ENCODE assay signal across 8 mouse cellular contexts in genomic region chr13:34077492-34078271, GRCm38 (mm10). TPM values are rescaled to one million over a fixed set of nuclear protein-coding genes. Genes with fewer than 3 reads are reported as not detected.
A peak's percentile ranks its signal among the peaks of the same experiment; 100 is the strongest.
DNase-seq lines count a peak whose midpoint lies in the region; ATAC-seq lines count a peak whose summit lies in the region.

TSS of gene Tubb2a (minus strand) at chr13:34078007.

- no peaks in the 10 kb centered on the region for H3K27me3 ChIP-seq in intestine, embryonic 14.5 days (replicated peaks; ENCODE audit: control insufficient read depth, insufficient read depth, low read length)

- peaks cover 7% of the 10 kb centered on the region for H3K4me1 ChIP-seq in intestine, embryonic 14.5 days (replicated peaks; ENCODE audit: control insufficient read depth, insufficient read depth, low read length)

- peak within 1 kb of the TSS; percentile 85 for H3K4me2 ChIP-seq in intestine, embryonic 14.5 days (ENCODE audit: low read length)

- peak; percentile 95 for DNase-seq in adrenal gland, adult 2 months
- peak; percentile 93 for DNase-seq in embryo, embryonic 11 days
- DNase-seq in gastrocnemius, postnatal 25 days: peak; percentile 92
- peak; percentile 96 for DNase-seq in intestine, embryonic 14.5 days (ENCODE audit: low spot score)
- peak; percentile 89 to 97 for DNase-seq in left cerebral cortex, postnatal 10 days (ENCODE audit: extremely low spot score in 1 of 2, low spot score in 2 of 2)
- DNase-seq in right cerebral cortex, postnatal 10 days (ENCODE audit: low spot score in 2 of 2): peak; percentile 95 to 97
- DNase-seq in urinary bladder, postnatal 14 days (ENCODE audit: low spot score): peak; percentile 95

- peak within 1 kb of the TSS; percentile 65 for H3K27ac ChIP-seq in intestine, embryonic 14.5 days (ENCODE audit: low read depth)

- no peaks in the 10 kb centered on the region for H3K9me3 ChIP-seq in intestine, embryonic 14.5 days (ENCODE audit: control insufficient read depth, low read length)

- under 1% methylated on average over 45 of the region's 45 CpGs for WGBS in intestine, embryonic 14.5 days

- H3K4me3 ChIP-seq in intestine, embryonic 14.5 days (ENCODE audit: low read depth, low read length): peak within 1 kb of the TSS; percentile 72

- intact Hi-C loops in left cerebral cortex, postnatal 10 days (cut with DNase I): loop anchor here (1.0 to 2.0 kb wide), 2 partner anchors 53 to 77 kb away; partner anchors contain the start of gene Tubb2b

- peaks cover 15% of the 10 kb centered on the region for H3K36me3 ChIP-seq in intestine, embryonic 14.5 days (ENCODE audit: control insufficient read depth, insufficient read depth, low read length)

- H3K9ac ChIP-seq in intestine, embryonic 14.5 days (ENCODE audit: low read length): peak within 1 kb of the TSS; percentile 68

- ATAC-seq in intestine, embryonic 14.5 days (replicated peaks; ENCODE audit: low FRiP score, low TSS enrichment, low read depth): peak; percentile 92
- ATAC-seq in megakaryocyte progenitor cell, adult 5-6 weeks (replicated peaks; ENCODE audit: poor library complexity): peak; percentile 86

RNA-seq across cellular contexts. Expression of gene Tubb2a, which starts in this region (rescaled TPM):
- total RNA-seq in adrenal gland, adult 2 months (2021): 10 to 100 TPM; 30.1 to 37.2 TPM
- 74.7 and 93.5 TPM in 2 replicates for polyA plus RNA-seq in adrenal gland, adult 2 months (2012; rRNA removed)
- 10 to 100 TPM; 13.6 to 14.8 TPM for total RNA-seq in gastrocnemius, postnatal 25 days (2021)
- 200 and 219 TPM in 2 replicates for polyA plus RNA-seq in intestine, embryonic 14.5 days (2014; fragmentation: Nextera tagmentation; extraction: Ambion mirVana)
- 1,000 to 10,000 TPM; 2,795 to 2,863 TPM for total RNA-seq in left cerebral cortex, postnatal 10 days (2021)
- total RNA-seq in megakaryocyte progenitor cell, adult 5-6 weeks (2015): 2.3 and 2.5 TPM in 2 replicates
- 6.9 and 7.9 TPM in 2 replicates for total RNA-seq in megakaryocyte progenitor cell, adult 5-6 weeks (2017)

Comparison
In these comparisons a context has a peak if more than half of its experiments do, and no peak if none do; other contexts are left out.
1. Peak in every context shown above with its lines: DNase-seq, ATAC-seq, H3K4me3 ChIP-seq and H3K27ac ChIP-seq.
2. RNA of gene Tubb2a (total RNA-seq): 2,795 to 2,863 TPM in left cerebral cortex, postnatal 10 days; 30.1 to 37.2 TPM in adrenal gland, adult 2 months, 13.6 to 14.8 TPM in gastrocnemius, postnatal 25 days and 2.3 to 7.9 TPM in megakaryocyte progenitor cell, adult 5-6 weeks; every median in the first group is over 10 times any median in the second.